Mouse (Mus musculus) gastrocnemius, postnatal 14 days (tissue): ENCODE measurements at regions not wholly inside any gene's neighbourhood (a gene's known extent, or its start where the extent isn't known, plus 50 kb on each side); places are given as distances from the start of the nearest gene placed in this dataset.
"Not testable (repeated sequence)": the region's sequence is repeated elsewhere in the genome, so short reads cannot be mapped to it uniquely, and the experiment has no call there.

Source experiments
- DNase-seq: peaks from one replicate; pipeline ENCODE4 v3.0.0; 2021; ENCODE audit warnings: mixed read lengths
- intact Hi-C: fragments of 180-260 bp; cut with DNase I; formaldehyde crosslinking; loops from one replicate; pipeline ENCODE4 v1.15.1; 2025; ENCODE audit warnings: low total_unique reads

DNA sequence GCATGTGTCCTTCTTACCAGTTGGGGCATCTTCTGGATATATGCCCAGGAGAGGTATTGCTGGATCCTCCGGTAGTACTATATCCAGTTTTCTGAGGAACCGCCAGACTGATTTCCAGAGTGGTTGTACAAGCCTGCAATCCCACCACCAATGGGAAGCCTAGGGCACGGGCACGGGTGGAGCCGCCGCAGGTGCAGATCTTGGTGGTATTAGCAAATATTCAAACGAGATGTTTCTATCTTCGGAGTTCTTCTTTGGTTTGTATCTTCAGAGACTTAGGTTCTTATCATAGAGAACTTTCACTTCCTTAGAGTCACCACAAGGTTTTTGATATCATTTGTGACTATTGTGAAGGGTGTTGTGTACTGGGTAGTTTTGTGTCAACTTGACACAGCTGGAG lies 103.1 kb downstream of the Btbd35f12 start:
- peak; percentile 26 for DNase-seq
- intact Hi-C loops, result not testable (repeated sequence)
